Mouse (Mus musculus): ENCODE results near the gene Tmem97.

GRCm38 (mm10) chr11:78574975-78575374 lies 24.4 kb upstream of the Tmem97 start:
- TF ChIP-seq POLR2A (IDR thresholded peaks at IDR 0.05; ENCODE audit: extremely low read depth, insufficient read depth, low read length) (no peak), CTCF (IDR thresholded peaks at IDR 0.05; ENCODE audit: extremely low read depth, insufficient read depth, low read length) (no peak)

All from cortical plate, adult 2 months (tissue).